Mouse (Mus musculus): ENCODE data around the gene Rasgef1c. TPM values are rescaled to one million over a fixed set of nuclear protein-coding genes. Genes with fewer than 3 reads are reported as not detected.

The Rasgef1c gene
- polyA plus RNA-seq, 1 experiment from 2014 or later: 31.0 TPM

DNA sequence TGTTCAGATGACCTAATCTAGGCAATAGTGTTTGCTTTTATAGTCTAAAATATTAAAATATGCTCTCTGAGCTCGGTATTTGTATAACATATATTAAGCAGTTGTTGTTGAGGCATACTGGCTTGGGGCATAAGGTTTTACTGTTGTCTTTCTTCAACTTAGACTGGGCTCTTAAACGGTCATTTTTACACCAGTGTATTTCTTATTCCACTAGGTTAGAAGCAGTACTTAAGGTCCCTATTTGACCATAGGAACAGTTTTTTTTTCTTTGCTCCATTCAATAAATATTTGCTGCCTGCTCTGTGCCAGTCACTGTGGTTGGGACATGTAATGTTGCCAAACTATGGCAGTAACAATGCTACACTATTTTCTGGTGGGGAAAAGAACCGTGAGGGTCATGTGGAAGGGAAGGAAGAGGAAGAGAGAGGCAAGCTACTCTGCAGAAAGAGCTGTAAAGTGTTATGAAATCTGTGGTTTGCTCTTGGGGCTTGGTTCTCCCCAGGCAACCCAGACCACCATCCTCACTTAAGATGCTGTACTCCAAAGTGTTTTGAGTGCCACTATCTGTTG is 125.0 kb downstream of the Rasgef1c start:
- H3K4me2 ChIP-seq: peak overlapping the region; percentile 64
- H3K4me3 ChIP-seq (replicated peaks): peak overlapping the region; percentile 79
- H3K36me3 ChIP-seq: no peaks in the 10 kb centered on the region
- no peak for ATAC-seq (ENCODE audit: low FRiP score)
- 20% methylated on average over 3 of the region's 3 CpGs for WGBS
- H3K27ac ChIP-seq (replicated peaks): peak overlapping the region; percentile 99; the same call in 1 of the 2 replicates
- peak overlapping the region; percentile 100 for H3K9ac ChIP-seq (replicated peaks)
- H3K9me3 ChIP-seq (replicated peaks): no peaks in the 10 kb centered on the region
- no peaks in the 10 kb centered on the region for H3K27me3 ChIP-seq (replicated peaks)
- H3K4me1 ChIP-seq: peaks cover 39% of the 10 kb centered on the region

DNA sequence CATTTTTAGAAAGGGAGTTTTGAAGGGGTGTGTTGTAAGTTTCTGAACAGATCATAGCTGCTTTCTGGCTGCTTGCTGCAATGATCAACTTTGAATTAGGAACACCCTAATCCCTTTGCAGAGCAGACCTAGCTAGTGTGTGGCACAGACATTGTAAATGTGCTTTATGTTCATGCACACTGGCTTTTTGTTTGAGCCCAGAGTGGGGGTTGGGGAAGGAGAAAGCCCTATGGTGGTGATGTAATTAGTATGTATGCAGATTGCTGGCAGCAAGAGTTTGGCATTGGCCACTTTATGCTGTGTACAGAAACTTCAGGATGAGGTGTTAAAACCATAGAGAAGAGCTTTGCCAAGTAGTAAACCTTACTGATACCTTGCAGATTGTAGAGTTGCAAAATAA is 126.8 kb downstream of the Rasgef1c start:
- H3K36me3 ChIP-seq: no peaks in the 10 kb centered on the region
- H3K4me1 ChIP-seq: peaks cover 45% of the 10 kb centered on the region
- ATAC-seq (ENCODE audit: low FRiP score): no peak
- no peaks in the 10 kb centered on the region for H3K27me3 ChIP-seq (replicated peaks)
- H3K4me3 ChIP-seq (replicated peaks): no peak overlapping the region
- no peaks in the 10 kb centered on the region for H3K9me3 ChIP-seq (replicated peaks)
- no peak overlapping the region for H3K27ac ChIP-seq (replicated peaks)
- H3K4me2 ChIP-seq: peak overlapping the region; percentile 64
- H3K9ac ChIP-seq (replicated peaks): no peak overlapping the region

Small RNA genes within 50 kb of the gene (microRNA-seq; reads per million reads assigned to microRNA genes)
- not detected for gene Gm23492

Other genes with a start within 250 kb of the Rasgef1c start
- gene Scgb3a1, start 238.2 kb upstream of the Rasgef1c start, polyA plus RNA-seq (2015; fragmentation: Nextera tagmentation; extraction: Ambion mirVana): not detected in 2 replicates
- gene Cnot6, start 189.1 kb upstream of the Rasgef1c start, polyA plus RNA-seq (2015; fragmentation: Nextera tagmentation; extraction: Ambion mirVana): 31.2 and 34.6 TPM in 2 replicates
- 5.3 and 6.3 TPM in 2 replicates for gene Gfpt2, start 107.7 kb upstream of the Rasgef1c start, polyA plus RNA-seq (2015; fragmentation: Nextera tagmentation; extraction: Ambion mirVana)
- 64.2 and 73.5 TPM in 2 replicates for gene Mapk9, start 55.1 kb upstream of the Rasgef1c start, polyA plus RNA-seq (2015; fragmentation: Nextera tagmentation; extraction: Ambion mirVana)
- 56.8 and 58.5 TPM in 2 replicates for gene Rnf130, start 123.5 kb downstream of the Rasgef1c start, polyA plus RNA-seq (2015; fragmentation: Nextera tagmentation; extraction: Ambion mirVana)
- 35.9 and 41.3 TPM in 2 replicates for gene Tbc1d9b, start 229.6 kb downstream of the Rasgef1c start, polyA plus RNA-seq (2015; fragmentation: Nextera tagmentation; extraction: Ambion mirVana)

Measured in neural tube, embryonic 15.5 days (tissue).